Mouse (Mus musculus) WW6 (cell line): ENCODE measurements around the gene Cdyl.

Source experiments
- DNase-seq: peaks from one replicate; pipeline ENCODE4 v3.0.0-alpha.2; 2013; ENCODE audit warnings: low read depth, low spot score

The Cdyl gene

DNA sequence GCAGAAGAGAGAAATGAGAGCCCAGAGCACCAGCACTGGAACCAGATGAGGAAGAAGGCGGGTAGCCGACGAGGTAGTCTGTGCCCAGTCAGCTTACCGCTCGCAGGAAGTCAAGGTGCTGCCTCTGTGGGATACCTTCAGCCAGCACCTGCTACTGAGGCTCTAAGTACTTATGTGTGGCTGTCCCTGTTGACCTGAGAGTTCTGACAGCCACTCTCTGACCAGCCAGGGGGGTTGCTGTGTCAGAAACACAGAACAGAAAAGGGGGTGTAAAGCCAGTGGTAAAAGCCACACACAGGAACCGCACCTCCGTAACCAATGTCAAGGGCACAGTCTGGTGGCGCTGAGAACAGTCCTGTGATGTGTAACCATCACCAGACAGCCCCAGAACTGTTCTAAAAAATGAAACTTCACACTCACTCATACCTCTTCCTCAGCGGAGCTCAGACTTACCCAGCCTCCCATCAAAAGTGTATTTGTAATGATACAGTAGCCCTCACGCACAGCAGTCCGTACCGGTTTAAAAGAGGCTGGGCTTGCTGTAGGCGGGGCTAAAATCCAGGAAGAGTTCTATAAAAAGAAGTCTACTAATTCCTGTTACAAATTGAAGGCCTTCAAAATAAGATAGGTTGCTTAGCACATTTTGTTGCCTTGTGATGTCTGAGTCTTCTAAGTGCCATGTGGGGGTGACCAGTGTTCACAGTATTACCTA lies 138.3 kb downstream of the Cdyl start:
- DNase-seq, result no peak

DNA sequence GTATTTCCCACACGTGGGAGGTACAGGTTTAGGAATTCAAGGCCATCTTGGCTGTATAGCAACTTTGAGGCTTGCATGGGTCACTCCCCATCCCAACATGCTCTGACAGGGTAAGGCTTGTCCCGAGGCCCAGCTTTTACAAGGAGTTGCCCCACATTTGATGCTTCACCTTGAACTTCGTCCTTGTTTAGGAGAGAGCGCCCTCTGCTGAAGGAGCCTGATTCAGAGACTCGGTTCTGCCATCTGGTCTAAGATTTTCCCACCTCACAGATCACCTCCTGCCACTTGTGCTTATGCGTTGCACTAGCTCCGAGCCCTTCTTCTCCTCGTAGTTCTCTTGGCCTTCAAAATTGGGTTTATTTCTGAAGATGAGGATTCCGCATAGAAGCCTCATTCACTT lies 139.0 kb downstream of the Cdyl start:
- DNase-seq, result no peak

DNA sequence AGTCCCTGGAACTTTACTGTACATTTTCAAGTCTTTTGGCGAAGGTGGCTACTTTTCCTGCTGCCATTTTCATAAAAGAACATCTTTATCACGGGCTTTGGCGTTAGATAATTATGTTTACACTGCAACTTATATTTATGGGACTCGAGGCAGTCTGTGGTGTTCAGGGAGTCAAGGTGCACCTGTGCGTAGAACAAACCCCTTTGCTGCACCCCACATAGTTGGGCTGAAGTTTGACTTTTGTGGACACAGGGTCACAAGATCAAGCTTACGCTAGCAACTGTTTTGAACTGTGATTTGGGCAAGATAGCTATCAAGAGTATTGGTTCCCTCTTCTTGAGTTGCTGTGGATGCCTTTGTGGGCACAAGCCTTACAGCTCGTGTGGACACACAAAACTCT lies 140.6 kb downstream of the Cdyl start:
- DNase-seq, result no peak

DNA sequence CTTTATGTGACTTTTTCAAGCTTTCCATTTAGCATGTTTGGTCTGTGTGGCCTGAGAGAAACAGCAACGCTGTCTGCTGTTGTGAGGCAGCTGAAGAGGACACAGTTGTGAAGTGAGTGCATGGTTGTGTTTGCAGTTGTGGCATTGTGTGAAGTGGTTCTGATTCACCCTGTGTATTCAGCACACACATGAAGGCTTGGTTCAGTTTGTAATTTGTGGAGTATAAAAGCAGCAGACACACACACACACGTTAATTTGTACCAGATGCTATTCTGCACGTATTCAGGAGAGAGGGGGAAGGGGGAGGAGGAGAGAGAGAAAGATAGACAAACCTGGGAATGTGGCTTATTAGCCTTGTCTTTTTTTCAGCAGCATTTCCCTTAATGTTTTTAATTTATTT lies 146.1 kb downstream of the Cdyl start:
- no peak for DNase-seq

DNA sequence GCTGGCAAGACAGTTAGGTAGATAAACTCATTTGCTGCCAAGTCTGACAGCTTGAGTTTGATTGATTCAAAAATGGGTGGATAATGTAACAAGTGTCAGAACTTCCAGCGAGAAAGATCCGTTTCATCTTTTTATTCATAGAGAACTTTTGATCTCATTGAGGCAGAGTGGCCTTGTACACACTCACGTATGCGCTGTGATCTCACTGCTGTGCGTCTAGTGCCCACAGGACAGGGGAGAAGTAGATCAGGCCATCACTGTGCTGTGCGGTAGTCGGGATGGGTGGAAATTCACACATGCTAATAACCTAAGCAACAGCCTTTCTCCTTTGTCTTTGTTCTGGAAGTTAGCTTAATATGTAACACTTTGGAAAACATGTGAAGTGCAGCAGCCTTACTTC lies 146.5 kb downstream of the Cdyl start:
- DNase-seq, result no peak

DNA sequence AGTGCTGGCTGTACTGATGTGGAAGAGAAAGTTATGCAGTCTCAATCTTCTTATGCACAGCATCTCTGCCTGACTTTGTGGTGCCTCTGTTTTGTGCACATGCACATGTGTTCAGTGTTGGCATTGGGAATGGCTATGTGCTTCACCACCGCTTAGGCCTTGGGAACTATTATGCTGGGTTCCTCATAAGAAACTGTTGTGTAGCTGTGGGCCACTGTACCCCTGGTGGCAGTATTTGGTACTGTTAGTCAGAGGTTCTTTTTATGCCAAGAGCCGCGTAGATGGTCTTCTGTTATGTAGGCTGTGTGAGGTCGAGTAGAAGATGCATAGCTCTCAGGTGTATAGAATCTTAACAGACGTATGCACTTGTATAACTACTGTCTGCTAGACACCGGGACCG lies 147.4 kb downstream of the Cdyl start:
- peak; percentile 26 for DNase-seq

DNA sequence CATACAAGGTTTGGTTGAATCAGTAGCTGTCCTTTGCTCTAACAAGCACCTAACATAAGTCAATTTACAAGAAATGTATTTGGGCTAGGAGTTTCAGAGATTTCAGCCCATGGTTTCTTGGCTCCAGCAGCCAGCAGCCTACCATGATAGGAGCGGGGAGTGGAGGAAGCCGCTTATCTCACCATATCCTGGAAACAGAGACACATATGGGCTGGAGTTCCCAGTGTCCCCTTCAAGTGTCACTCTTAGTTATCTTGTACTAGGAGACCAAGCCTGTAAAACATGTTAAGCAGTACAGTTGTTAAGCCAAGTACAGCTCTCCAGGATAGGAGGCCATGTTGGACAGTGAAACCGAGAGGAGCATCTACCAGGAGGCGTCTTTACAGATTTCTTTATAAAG lies 147.9 kb downstream of the Cdyl start:
- no peak for DNase-seq

DNA sequence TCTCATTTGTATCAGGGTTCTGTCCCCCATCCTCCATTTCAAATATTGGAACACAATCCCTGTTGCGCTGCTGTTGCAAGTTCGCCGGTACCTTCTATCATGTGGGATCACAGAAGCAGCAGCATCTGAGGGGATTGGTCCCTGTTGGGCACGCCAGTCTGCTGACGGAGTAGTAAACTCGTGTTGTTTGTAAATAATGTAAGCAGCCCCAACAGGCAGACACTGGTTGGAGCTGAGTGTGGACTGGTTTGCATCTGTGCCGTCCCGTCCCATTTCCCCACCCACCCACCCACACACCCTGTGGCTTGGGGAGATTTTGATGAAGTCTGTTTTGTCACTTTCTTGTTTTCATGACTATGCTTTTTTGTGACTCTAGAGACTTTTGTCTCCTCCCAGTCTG lies 148.3 kb downstream of the Cdyl start:
- no peak for DNase-seq

DNA sequence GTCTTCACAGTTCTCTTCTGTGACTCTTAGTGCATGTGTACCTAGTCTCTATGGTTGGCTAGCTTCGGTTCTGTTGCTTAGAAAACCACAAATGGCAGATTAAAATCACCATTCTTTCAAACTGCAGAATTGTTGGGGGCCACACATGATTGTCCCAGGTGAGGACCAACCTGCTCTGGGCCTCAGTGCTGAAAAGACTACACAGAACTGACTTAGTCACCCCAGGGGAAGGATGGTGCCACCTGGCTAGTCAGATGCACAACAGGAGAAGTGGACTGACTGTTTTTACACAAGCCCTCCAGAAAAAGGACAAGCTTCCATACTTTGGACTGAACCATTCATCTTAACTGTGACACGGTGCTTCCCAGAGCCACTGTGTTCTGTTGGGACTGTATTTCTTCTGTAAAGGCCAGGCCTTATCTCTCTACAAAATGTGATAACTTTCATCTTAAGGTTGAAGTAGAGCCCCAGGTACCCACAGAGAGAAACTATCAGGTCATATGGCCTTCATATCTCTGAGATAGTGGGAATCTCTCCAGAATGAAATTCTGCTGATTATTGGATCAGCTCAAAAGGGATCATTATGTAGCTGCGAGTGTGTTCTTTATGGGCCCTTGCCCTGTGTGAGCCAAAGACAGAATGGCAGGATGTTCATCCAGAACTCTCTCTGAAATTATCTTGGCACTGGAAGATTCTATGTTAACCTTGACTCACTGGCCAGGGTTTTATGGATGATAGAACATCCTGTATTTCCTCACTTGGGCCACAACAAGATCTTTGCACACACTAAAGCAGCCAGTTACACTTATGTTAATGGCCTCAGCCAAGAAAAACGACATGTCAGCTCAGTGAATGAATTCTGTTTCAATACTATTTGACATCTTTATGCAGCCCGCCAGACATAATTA lies 149.9 kb downstream of the Cdyl start:
- DNase-seq, result no peak

DNA sequence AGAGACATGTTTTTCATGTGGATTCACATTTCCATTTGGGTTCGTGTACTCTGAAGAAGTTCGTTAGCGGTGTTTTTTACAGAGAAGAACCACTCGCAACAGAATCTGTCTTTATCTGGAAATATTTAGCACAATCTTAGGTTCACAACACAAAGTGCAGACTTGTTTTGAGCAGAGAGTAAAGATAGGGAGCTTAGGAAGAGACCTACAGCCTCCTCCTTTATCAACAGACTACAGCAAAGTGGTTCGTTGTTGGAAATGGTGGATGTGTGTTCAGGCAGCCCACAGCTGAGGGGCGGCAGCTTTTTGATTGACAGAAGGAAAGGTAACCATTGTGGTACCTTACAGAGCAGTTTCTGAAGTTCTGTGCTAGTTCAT lies 150.5 kb downstream of the Cdyl start:
- DNase-seq, result no peak

DNA sequence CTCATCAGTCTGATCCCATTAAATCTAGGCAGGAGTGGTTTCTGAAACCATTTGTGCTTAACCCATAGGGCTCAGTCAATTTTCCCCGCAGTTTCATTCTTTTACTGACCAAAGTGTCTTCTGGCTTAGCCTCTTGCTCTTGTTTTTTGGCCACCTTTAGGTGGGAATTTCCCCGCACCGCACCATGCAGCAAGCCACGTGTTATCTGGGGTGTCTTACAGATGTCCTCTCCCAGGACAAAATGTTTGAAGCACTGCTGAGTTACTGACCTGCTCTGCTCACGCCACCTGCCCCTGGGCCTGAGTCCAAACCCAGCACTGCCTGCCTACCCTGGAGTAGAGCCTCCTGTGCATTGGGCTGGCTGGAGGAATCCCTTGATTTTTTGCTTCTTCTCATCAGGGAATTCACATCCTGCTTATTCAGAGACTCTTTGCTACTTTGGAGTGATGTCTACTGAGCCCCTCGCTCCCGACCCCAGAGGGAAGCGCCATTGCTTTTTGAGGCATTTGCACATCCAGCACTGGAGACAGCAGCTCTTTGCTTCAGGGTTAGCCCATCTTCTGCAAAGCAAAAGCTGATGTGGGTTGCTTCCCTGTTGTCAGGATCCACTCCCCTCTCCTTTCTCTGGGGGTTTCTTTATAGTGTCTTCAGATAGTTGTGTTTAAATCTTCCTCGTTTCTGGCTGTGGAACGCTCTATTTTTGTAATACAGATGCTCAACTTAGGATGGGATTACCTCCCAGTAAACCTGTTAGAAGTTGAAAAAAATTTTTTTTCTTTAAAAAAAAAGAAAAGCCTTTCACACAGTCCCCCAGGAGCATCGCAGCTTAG lies 151.9 kb downstream of the Cdyl start:
- no peak for DNase-seq

DNA sequence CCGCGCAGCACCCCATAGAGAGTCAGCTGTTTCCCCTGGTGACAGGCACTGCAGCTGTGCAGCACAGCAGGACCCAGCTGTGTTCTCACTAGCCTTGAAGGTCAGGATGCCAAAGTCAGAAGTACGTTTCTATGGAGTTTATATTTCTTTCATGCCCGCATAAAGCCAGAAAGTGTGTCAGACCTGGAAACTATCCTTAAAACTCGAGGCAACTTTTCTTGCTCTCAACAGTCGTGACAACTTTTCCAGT lies 152.5 kb downstream of the Cdyl start:
- DNase-seq, result no peak

DNA sequence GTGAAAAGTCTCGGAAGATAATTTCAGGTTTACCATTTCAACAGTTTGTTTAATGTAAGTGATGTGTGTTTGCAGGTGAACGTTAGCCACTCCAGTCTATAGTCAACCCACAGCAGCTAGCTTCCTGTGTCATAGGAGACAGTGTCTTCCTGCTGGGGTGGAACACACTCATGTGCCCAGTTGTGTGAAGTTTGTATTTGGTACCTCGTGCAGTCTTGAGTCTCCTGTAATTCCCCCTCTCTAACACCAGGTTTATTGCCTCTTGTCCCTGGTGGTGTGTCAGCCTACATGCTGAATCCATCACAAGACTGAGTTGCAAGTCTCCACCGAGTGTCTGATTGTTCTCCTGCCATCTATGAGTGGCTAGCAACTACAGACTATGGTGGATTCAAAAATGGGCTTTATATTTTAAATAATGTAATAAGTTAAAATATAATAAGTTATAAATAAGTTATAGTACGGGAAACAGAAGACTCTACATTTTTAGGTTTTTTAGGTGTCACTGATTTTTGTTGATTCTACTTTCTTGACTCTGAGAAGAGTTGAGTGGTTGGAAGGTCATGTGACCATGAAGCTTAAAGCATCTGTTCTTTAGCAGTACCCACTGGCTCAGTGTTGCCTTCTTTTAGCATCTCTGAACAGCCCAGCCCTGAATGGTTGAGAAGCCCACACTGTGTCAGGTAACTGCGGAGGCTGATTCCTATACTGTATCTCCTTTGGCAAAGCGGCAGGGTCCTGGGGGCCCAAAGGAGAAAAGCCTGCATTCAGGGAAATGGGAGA lies 153.9 kb downstream of the Cdyl start:
- no peak for DNase-seq

DNA sequence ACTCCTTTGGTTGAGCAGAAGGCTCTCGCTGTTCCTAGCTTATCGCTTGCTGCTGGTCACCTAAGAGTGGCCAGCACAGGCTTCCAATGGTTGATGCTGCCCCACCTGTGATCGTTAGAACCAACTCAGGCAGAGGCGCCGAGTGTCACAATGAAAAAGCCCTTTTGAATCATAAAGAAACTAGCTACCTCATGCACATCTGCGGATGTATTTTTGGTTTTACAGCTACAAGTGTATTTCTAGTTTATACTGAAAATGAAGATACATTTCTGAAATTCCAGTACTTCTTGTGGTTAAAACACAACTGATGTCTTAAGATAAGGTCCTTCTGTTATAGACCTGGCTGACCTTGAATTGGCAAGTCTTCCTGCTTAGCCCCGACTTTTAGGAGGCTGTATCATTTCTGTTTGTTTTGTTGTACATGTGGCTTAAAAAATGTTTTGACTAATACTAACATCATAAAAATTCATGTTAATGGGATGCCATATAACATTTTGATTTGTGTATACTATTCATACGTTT lies 155.6 kb downstream of the Cdyl start:
- DNase-seq, result no peak

DNA sequence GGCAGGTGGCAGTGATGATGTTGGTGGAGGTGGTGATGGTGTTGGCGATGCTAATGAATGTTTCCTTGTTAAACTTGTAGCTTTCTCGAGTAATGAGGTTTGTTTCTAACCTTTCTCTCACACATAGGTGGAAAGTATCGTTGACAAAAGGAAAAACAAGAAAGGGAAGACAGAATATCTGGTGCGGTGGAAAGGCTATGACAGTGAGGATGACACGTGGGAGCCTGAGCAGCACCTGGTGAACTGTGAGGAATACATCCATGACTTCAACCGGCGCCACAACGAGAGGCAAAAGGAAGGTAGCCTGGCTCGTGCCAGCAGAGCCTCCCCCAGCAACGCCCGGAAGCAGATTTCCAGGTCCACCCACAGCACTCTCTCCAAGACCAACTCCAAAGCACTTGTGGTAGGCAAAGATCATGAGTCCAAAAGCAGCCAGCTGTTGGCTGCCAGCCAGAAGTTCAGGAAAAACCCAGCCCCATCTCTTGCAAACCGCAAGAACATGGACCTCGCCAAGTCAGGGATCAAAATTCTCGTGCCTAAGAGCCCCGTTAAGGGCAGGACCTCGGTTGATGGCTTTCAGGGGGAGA lies 156.2 kb downstream of the Cdyl start:
- DNase-seq, result no peak

DNA sequence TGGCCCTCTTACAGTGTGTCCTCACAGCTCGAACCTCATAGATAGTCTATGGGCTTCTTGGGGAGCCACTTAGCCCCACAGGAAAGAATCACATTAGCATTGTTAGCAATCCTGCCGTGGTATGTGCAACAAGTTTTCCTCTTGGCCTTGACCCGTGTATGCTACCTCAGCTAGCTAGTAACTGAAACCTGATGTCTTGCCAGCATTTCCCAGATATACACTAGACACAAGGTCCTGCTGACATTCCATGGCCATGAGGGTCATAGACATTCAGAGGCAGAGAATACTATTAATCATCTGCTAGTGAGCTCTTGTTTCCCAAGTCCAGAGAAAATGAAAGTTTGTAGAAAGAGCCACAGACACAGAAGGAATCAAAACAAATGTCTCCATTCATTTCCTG lies 158.0 kb downstream of the Cdyl start:
- no peak for DNase-seq

DNA sequence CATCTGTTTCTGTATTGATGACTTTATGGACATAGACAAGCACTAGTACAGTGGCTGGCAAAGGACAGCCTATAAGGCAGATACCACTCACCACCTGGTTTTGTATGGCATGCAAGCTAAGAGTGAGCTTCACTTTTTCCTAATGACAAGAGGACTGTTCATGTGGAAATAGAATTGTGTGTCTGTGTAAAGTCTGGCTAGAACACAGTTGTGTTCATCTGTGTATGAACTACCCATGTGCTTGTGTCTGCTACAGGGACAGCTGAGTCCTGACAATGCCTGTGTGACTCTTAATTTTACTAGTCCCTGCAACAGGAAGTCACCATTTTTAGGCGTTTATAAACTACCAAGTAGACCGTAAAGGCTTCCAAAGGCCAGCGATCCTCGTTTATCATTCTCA lies 158.4 kb downstream of the Cdyl start:
- no peak for DNase-seq

DNA sequence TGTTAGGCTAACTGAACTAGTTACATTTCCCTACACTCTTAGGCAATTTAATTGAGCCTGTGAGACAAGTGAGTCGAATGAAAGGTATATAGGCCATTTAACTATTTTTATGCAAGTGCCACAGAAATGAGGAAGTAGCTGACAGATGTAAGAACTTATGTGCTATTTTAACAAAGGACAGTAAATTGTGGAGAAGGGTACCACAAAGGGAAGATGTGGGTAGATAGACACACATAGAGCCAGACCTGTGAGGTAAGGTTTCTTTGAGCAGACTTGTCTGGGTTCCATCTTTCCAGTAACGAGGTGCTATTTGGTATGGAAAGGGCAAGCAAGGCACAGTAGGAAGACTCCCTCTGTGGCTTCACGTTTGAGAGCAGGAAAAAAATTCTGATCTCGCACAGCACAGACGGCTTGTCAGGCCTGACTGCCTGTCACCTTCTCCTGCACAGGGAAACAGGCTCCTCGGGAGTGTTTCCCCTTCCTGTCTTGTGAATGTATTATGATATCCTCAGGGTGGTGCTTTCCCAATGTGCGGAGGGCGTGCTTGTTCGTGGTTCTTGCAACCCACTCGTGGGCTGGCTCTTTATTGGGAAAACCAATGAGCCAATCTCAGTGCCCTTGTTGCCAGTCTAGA lies 162.3 kb downstream of the Cdyl start:
- no peak for DNase-seq

DNA sequence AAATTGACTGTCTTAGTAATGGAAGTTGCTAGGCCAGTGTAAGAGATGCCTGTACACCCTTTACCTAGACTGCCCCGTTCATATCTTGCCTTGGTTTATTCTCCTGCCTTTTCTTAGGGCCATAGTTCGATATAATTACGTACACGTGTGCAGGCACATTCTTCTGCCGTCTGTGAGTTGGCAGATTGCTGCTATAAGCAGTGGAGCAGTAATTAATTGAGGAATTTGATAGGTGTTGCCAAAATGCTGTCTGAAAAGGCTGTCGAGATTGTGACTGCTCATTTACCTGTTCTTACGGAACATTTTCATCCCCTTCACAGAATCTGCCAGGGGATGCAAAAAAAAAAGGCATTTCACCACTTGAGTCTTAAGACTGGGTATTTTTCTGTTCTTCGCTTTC lies 163.2 kb downstream of the Cdyl start:
- no peak for DNase-seq

DNA sequence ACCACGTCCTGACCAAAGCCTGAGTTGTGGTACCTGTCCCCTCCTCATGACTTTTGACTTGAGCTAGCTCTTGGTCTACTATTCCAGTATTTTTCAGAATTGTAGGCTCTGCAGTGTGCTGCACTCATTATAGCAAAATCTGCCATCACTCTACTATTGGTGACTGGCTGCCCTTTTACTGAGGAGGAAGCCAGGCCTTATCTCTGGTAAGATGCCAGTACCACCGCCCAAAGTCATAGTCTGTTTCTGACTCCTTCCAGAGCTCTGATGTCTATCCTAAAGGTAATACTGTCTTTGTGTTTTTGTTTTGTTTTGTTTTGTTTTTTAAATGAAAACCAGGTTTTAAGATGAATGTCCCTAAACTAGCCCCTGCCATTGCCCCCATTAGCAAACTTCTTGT lies 166.0 kb downstream of the Cdyl start:
- DNase-seq, result no peak

DNA sequence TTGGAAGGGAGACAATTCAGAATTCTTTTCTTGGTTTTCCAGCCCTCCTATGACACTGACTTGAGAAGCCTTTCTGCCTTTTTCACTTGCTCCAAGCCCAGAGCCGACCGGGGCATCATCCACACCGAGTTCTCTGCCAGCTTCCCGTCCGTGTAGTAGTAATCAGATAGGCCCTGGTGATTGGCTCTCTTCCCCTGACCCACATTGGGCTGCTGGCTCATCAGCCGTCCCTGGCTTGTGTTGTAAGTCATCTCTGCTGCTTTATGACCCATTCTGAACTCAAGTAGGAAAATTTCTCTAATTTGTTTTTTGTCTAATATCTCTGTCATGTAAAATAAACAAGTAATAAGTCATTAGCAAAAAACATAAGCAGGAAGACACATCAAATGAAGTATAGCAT lies 173.0 kb downstream of the Cdyl start:
- DNase-seq, result no peak
